9 mouse cellular contexts compared by ENCODE assay signal in genomic region chr3:104777342-104777741, GRCm38 (mm10). TPM values are rescaled to one million over a fixed set of nuclear protein-coding genes. Genes with fewer than 3 reads are reported as not detected.
DNase-seq lines count a peak whose midpoint lies in the region; ATAC-seq and TF ChIP-seq lines count a peak whose summit lies in the region.
"Had no signal": no experiment of that assay in that cellular context is flagged by ENCODE, and none has a peak within 500 bp of the region (broad histone marks: within the 10 kb centered on the region; RNA-seq: fewer than 3 reads in every experiment).

No protein-coding gene starts in this region.

- peak overlapping the region; percentile 36 for H3K4me3 ChIP-seq in forebrain, embryonic 13.5 days
- H3K4me3 ChIP-seq in kidney, embryonic 16.5 days (ENCODE audit: low read length) = peak overlapping the region; percentile 38
- peak overlapping the region; percentile 35 for H3K4me3 ChIP-seq in midbrain, postnatal 0 days (ENCODE audit: low read depth, low read length)
- H3K4me3 ChIP-seq: erythroblast, embryonic 14.5 days had no signal

- ATAC-seq in CD4-positive, CD25-positive, alpha-beta regulatory T cell, adult 4 months = peak; percentile 21
- 0 out of 2 replicates have a peak, but pooled peaks have one; percentile 29 for ATAC-seq in forebrain, embryonic 13.5 days
- ATAC-seq in kidney, embryonic 16.5 days (ENCODE audit: low FRiP score, low TSS enrichment) = no peak
- ATAC-seq in midbrain, postnatal 0 days (ENCODE audit: low FRiP score) = no peak

- H3K4me2 ChIP-seq in forebrain, embryonic 13.5 days = peak overlapping the region; percentile 61
- peak overlapping the region; percentile 52 for H3K4me2 ChIP-seq in kidney, embryonic 16.5 days (replicated peaks; ENCODE audit: low read depth, low read length)
- H3K4me2 ChIP-seq in midbrain, postnatal 0 days (ENCODE audit: low read depth, low read length, poor library complexity, severe bottlenecking) = peak overlapping the region; percentile 69

- WGBS in forebrain, embryonic 13.5 days = 2% methylated on average over 20 of the region's 20 CpGs
- 2% methylated on average over 20 of the region's 20 CpGs for WGBS in kidney, embryonic 16.5 days
- 2% methylated on average over 20 of the region's 20 CpGs for WGBS in midbrain, postnatal 0 days

- H3K27ac ChIP-seq in forebrain, embryonic 13.5 days = no peak overlapping the region
- H3K27ac ChIP-seq in kidney, embryonic 16.5 days (ENCODE audit: low read length) = no peak overlapping the region
- H3K27ac ChIP-seq in midbrain, postnatal 0 days (ENCODE audit: low read depth, low read length) = no peak overlapping the region

- peak; percentile 57 for DNase-seq in adrenal gland, postnatal 14 days
- DNase-seq in adrenal gland, adult 18-20 months (ENCODE audit: low spot score in 2 of 2) = no peak
- DNase-seq in midbrain, postnatal 0 days (ENCODE audit: low spot score) = peak; percentile 57
- DNase-seq in cerebellum, adult 18-20 months = no peak
- DNase-seq in spleen, postnatal 14 days (ENCODE audit: low spot score in 2 of 2) = no peak

- peaks cover 22% of the 10 kb centered on the region for H3K4me1 ChIP-seq in forebrain, embryonic 13.5 days
- H3K4me1 ChIP-seq in kidney, embryonic 16.5 days (ENCODE audit: insufficient read depth, low read length) = peaks cover 19% of the 10 kb centered on the region
- peaks cover 8% of the 10 kb centered on the region; the same call in 1 of the 2 replicates for H3K4me1 ChIP-seq in midbrain, postnatal 0 days (ENCODE audit: insufficient read depth, low read length)

- peak overlapping the region; percentile 34; the same call in 1 of the 2 replicates for H3K9ac ChIP-seq in forebrain, embryonic 13.5 days
- H3K9ac ChIP-seq in kidney, embryonic 16.5 days (replicated peaks; ENCODE audit: low read length) = no peak overlapping the region; the same call in 1 of the 2 replicates
- no peak overlapping the region for H3K9ac ChIP-seq in midbrain, postnatal 0 days (replicated peaks; ENCODE audit: low read length, poor library complexity, severe bottlenecking)

- no peaks in the 10 kb centered on the region for H3K36me3 ChIP-seq in forebrain, embryonic 13.5 days (ENCODE audit: poor library complexity, severe bottlenecking)
- no peaks in the 10 kb centered on the region for H3K36me3 ChIP-seq in kidney, embryonic 16.5 days (ENCODE audit: insufficient read depth, low read length)
- H3K36me3 ChIP-seq in midbrain, postnatal 0 days (ENCODE audit: insufficient read depth, low read length) = no peaks in the 10 kb centered on the region

- H3K9me3 ChIP-seq in forebrain, embryonic 13.5 days (replicated peaks) = no peaks in the 10 kb centered on the region
- H3K9me3 ChIP-seq in kidney, embryonic 16.5 days (ENCODE audit: low read length) = no peaks in the 10 kb centered on the region
- no peaks in the 10 kb centered on the region for H3K9me3 ChIP-seq in midbrain, postnatal 0 days (ENCODE audit: low read length)

- TF ChIP-seq CTCF in midbrain, postnatal 0 days (IDR thresholded peaks at IDR 0.05) = peak; percentile 81

- peaks cover 68% of the 10 kb centered on the region for H3K27me3 ChIP-seq in forebrain, embryonic 13.5 days
- peaks cover 37% of the 10 kb centered on the region for H3K27me3 ChIP-seq in kidney, embryonic 16.5 days (ENCODE audit: insufficient read depth, low read length)
- peaks cover 55% of the 10 kb centered on the region for H3K27me3 ChIP-seq in midbrain, postnatal 0 days (ENCODE audit: insufficient read depth, low read length)

RNA-seq across cellular contexts. Expression of gene Ppm1j, which starts 3.5 kb away (rescaled TPM):
- 5.7 and 10.0 TPM in 2 replicates for total RNA-seq in adrenal gland, postnatal 14 days (2021)
- 1 to 10 TPM; 2.9 to 4.6 TPM for total RNA-seq in adrenal gland, adult 18-20 months (2021)
- polyA plus RNA-seq in CD4-positive, CD25-positive, alpha-beta regulatory T cell, adult 4 months (2017; shearing (Covaris generic)) = 10 to 100 TPM; 14.5 to 29.2 TPM
- polyA plus RNA-seq in forebrain, embryonic 13.5 days (2015; fragmentation: Nextera tagmentation; extraction: Ambion mirVana) = 0.68 and 1.7 TPM in 2 replicates
- polyA plus RNA-seq in kidney, embryonic 16.5 days (2015; fragmentation: Nextera tagmentation; extraction: Ambion mirVana) = 7.0 and 8.9 TPM in 2 replicates
- 0.22 and 0.76 TPM in 2 replicates for total RNA-seq in midbrain, postnatal 0 days (2014; rRNA removed)
- 1.2 and 1.3 TPM in 2 replicates for polyA plus RNA-seq in midbrain, postnatal 0 days (2015; fragmentation: Nextera tagmentation; extraction: Ambion mirVana)
- polyA plus RNA-seq: erythroblast, embryonic 14.5 days had no signal

RNA-seq across cellular contexts. Expression of gene Fam19a3, which starts 4.3 kb away (rescaled TPM):
- total RNA-seq in adrenal gland, postnatal 14 days (2021) = 0.90 and 1.9 TPM in 2 replicates
- 1 to 10 TPM in 1 of 2 experiments, under 1 TPM in 1; 0.60 to 1.2 TPM for total RNA-seq in adrenal gland, adult 18-20 months (2021)
- polyA plus RNA-seq in CD4-positive, CD25-positive, alpha-beta regulatory T cell, adult 4 months (2017; shearing (Covaris generic)) = 1 to 10 TPM in 1 of 2 experiments, under 1 TPM in 1; 0.67 to 1.2 TPM
- 0.04 TPM in 1 of 2 replicates, not detected in the other for polyA plus RNA-seq in forebrain, embryonic 13.5 days (2015; fragmentation: Nextera tagmentation; extraction: Ambion mirVana)
- 0.18 and 0.20 TPM in 2 replicates for polyA plus RNA-seq in kidney, embryonic 16.5 days (2015; fragmentation: Nextera tagmentation; extraction: Ambion mirVana)
- total RNA-seq in midbrain, postnatal 0 days (2014; rRNA removed) = 0.09 and 0.11 TPM in 2 replicates
- polyA plus RNA-seq in midbrain, postnatal 0 days (2015; fragmentation: Nextera tagmentation; extraction: Ambion mirVana) = not detected in 2 replicates
- polyA plus RNA-seq: erythroblast, embryonic 14.5 days had no signal

RNA-seq across cellular contexts. Expression of gene Rhoc, which starts 10.8 kb away (rescaled TPM):
- 136 and 141 TPM in 2 replicates for total RNA-seq in adrenal gland, postnatal 14 days (2021)
- total RNA-seq in adrenal gland, adult 18-20 months (2021) = 100 to 1,000 TPM; 105 to 116 TPM
- 1 to 10 TPM; 7.4 to 7.8 TPM for polyA plus RNA-seq in CD4-positive, CD25-positive, alpha-beta regulatory T cell, adult 4 months (2017; shearing (Covaris generic))
- polyA plus RNA-seq in forebrain, embryonic 13.5 days (2015; fragmentation: Nextera tagmentation; extraction: Ambion mirVana) = 51.2 and 55.4 TPM in 2 replicates
- polyA plus RNA-seq in kidney, embryonic 16.5 days (2015; fragmentation: Nextera tagmentation; extraction: Ambion mirVana) = 136 and 146 TPM in 2 replicates
- 35.2 and 50.9 TPM in 2 replicates for total RNA-seq in midbrain, postnatal 0 days (2014; rRNA removed)
- 39.9 and 44.8 TPM in 2 replicates for polyA plus RNA-seq in midbrain, postnatal 0 days (2015; fragmentation: Nextera tagmentation; extraction: Ambion mirVana)

RNA-seq across cellular contexts. Expression of gene Mov10, which starts 41.0 kb away (rescaled TPM):
- 17.8 and 18.4 TPM in 2 replicates for total RNA-seq in adrenal gland, postnatal 14 days (2021)
- 10 to 100 TPM in 1 of 2 experiments, 1 to 10 TPM in 1; 9.0 to 15.0 TPM for total RNA-seq in adrenal gland, adult 18-20 months (2021)
- 10 to 100 TPM; 27.8 to 49.0 TPM for polyA plus RNA-seq in CD4-positive, CD25-positive, alpha-beta regulatory T cell, adult 4 months (2017; shearing (Covaris generic))
- polyA plus RNA-seq in forebrain, embryonic 13.5 days (2015; fragmentation: Nextera tagmentation; extraction: Ambion mirVana) = 7.2 and 10.5 TPM in 2 replicates
- 60.4 and 61.5 TPM in 2 replicates for polyA plus RNA-seq in kidney, embryonic 16.5 days (2015; fragmentation: Nextera tagmentation; extraction: Ambion mirVana)
- total RNA-seq in midbrain, postnatal 0 days (2014; rRNA removed) = 7.9 and 18.2 TPM in 2 replicates
- polyA plus RNA-seq in midbrain, postnatal 0 days (2015; fragmentation: Nextera tagmentation; extraction: Ambion mirVana) = 6.1 and 7.7 TPM in 2 replicates

Comparison
In these comparisons a context has a peak if more than half of its experiments do, and no peak if none do; other contexts are left out.
1. DNase-seq: peak in adrenal gland, postnatal 14 days (single experiment) and midbrain, postnatal 0 days (single experiment); none in adrenal gland, adult 18-20 months (0 of 2), cerebellum, adult 18-20 months (0 of 2) and spleen, postnatal 14 days (0 of 2).
2. ATAC-seq: peak in CD4-positive, CD25-positive, alpha-beta regulatory T cell, adult 4 months (single experiment) and forebrain, embryonic 13.5 days (single experiment); none in kidney, embryonic 16.5 days (single experiment) and midbrain, postnatal 0 days (single experiment).
3. Peak in every context shown above with its lines, with median percentiles within 50 percentile points of each other: H3K4me2 ChIP-seq and H3K4me3 ChIP-seq.